In genomic region chr12:105497894-105498293, GRCm38 (mm10) we compare ENCODE assay signal across 8 mouse cellular contexts. TPM values are rescaled to one million over a fixed set of nuclear protein-coding genes. Genes with fewer than 3 reads are reported as not detected.
DNase-seq lines count a peak whose midpoint lies in the region; ATAC-seq and TF ChIP-seq lines count a peak whose summit lies in the region.

No protein-coding gene starts in this region.

- no peaks in the 10 kb centered on the region for H3K9me3 ChIP-seq in heart, embryonic 12.5 days (replicated peaks)
- no peaks in the 10 kb centered on the region for H3K9me3 ChIP-seq in kidney, embryonic 15.5 days (replicated peaks)
- no peaks in the 10 kb centered on the region for H3K9me3 ChIP-seq in stomach, postnatal 0 days (ENCODE audit: control insufficient read depth, low read length)

- 18% methylated on average over 6 of the region's 6 CpGs for WGBS in heart, embryonic 12.5 days
- WGBS in kidney, embryonic 15.5 days, result 17% methylated on average over 6 of the region's 6 CpGs
- 13% methylated on average over 6 of the region's 6 CpGs for WGBS in liver, adult 2 months
- 16% methylated on average over 6 of the region's 6 CpGs for WGBS in stomach, postnatal 0 days

- peak; percentile 95 for DNase-seq in heart, adult 11 months
- DNase-seq in embryo, embryonic 9.5 days (ENCODE audit: extremely low spot score), result peak; percentile 80
- peak; percentile 78 for DNase-seq in heart, adult 8-10 months (ENCODE audit: low spot score)
- no peak for DNase-seq in liver, adult 2 months (ENCODE audit: extremely low read depth, low read depth, low spot score)
- peak; percentile 6 to 10 for DNase-seq in natural killer cell, adult 2 months (ENCODE audit: low spot score in 2 of 2)
- peak; percentile 80 for DNase-seq in stomach, postnatal 0 days (ENCODE audit: low spot score)

- no peaks in the 10 kb centered on the region for H3K36me3 ChIP-seq in heart, embryonic 12.5 days
- no peaks in the 10 kb centered on the region for H3K36me3 ChIP-seq in kidney, embryonic 15.5 days
- no peaks in the 10 kb centered on the region for H3K36me3 ChIP-seq in liver, adult 2 months (ENCODE audit: control insufficient read depth, insufficient read depth, low read length)
- no peaks in the 10 kb centered on the region for H3K36me3 ChIP-seq in stomach, postnatal 0 days (ENCODE audit: control insufficient read depth, insufficient read depth, low read length)

- no peak overlapping the region for H3K27ac ChIP-seq in heart, embryonic 12.5 days (ENCODE audit: poor library complexity, severe bottlenecking)
- no peak overlapping the region for H3K27ac ChIP-seq in kidney, embryonic 15.5 days
- H3K27ac ChIP-seq in liver, adult 2 months (replicated peaks; ENCODE audit: insufficient read depth, low read depth, low read length), result no peak overlapping the region
- no peak overlapping the region for H3K27ac ChIP-seq in stomach, postnatal 0 days (replicated peaks)

- H3K4me2 ChIP-seq in heart, embryonic 12.5 days, result no peak overlapping the region
- H3K4me2 ChIP-seq in kidney, embryonic 15.5 days, result no peak overlapping the region
- no peak overlapping the region for H3K4me2 ChIP-seq in stomach, postnatal 0 days (replicated peaks; ENCODE audit: low read depth)

- no peak overlapping the region for H3K4me3 ChIP-seq in heart, embryonic 12.5 days
- no peak overlapping the region for H3K4me3 ChIP-seq in kidney, embryonic 15.5 days (replicated peaks)
- H3K4me3 ChIP-seq in liver, adult 2 months (ENCODE audit: insufficient read depth, low read depth, low read length), result no peak overlapping the region
- H3K4me3 ChIP-seq in stomach, postnatal 0 days (ENCODE audit: low read depth, low read length), result no peak overlapping the region

- TF ChIP-seq CTCF in liver, adult 2 months (IDR thresholded peaks at IDR 0.05; ENCODE audit: low read depth, low read length), result peak; percentile 88
- peak; percentile 94 for TF ChIP-seq CTCF in stomach, postnatal 0 days (IDR thresholded peaks at IDR 0.05; ENCODE audit: low read depth)

- H3K9ac ChIP-seq in heart, embryonic 12.5 days, result no peak overlapping the region
- H3K9ac ChIP-seq in kidney, embryonic 15.5 days, result no peak overlapping the region
- no peak overlapping the region for H3K9ac ChIP-seq in liver, adult 2 months (ENCODE audit: low read depth, low read length)
- H3K9ac ChIP-seq in stomach, postnatal 0 days (ENCODE audit: low read length), result no peak overlapping the region

- TF ChIP-seq POLR2A in liver, adult 2 months (IDR thresholded peaks at IDR 0.05; ENCODE audit: extremely low read depth, insufficient read depth, low read length), result no peak

- H3K27me3 ChIP-seq in heart, embryonic 12.5 days (replicated peaks), result peaks cover 39% of the 10 kb centered on the region
- 0 out of 2 replicates have a peak, but pooled peaks cover 14% of the 10 kb centered on the region for H3K27me3 ChIP-seq in kidney, embryonic 15.5 days
- no peaks in the 10 kb centered on the region for H3K27me3 ChIP-seq in liver, adult 2 months (ENCODE audit: control insufficient read depth, insufficient read depth, low read length)
- H3K27me3 ChIP-seq in stomach, postnatal 0 days (ENCODE audit: control insufficient read depth, insufficient read depth, low read length), result no peaks in the 10 kb centered on the region

- H3K4me1 ChIP-seq in heart, embryonic 12.5 days (replicated peaks), result peaks cover 21% of the 10 kb centered on the region
- peaks cover 25% of the 10 kb centered on the region for H3K4me1 ChIP-seq in kidney, embryonic 15.5 days
- H3K4me1 ChIP-seq in liver, adult 2 months (ENCODE audit: control insufficient read depth, insufficient read depth, low read length), result no peaks in the 10 kb centered on the region
- no peaks in the 10 kb centered on the region for H3K4me1 ChIP-seq in stomach, postnatal 0 days (replicated peaks; ENCODE audit: control insufficient read depth, insufficient read depth)

- TF ChIP-seq EP300 in stomach, postnatal 0 days (optimal IDR thresholded peaks at IDR 0.05), result no peak

- no peaks in the 10 kb centered on the region for H3K79me2 ChIP-seq in liver, adult 2 months (ENCODE audit: control insufficient read depth, insufficient read depth, low read length)

- no peak for ATAC-seq in heart, embryonic 12.5 days (ENCODE audit: insufficient number of reproducible peaks, low FRiP score)
- peak; percentile 26 for ATAC-seq in kidney, embryonic 15.5 days (replicated peaks; ENCODE audit: low FRiP score)
- peak; percentile 55; the same call in 1 of the 2 replicates for ATAC-seq in stomach, postnatal 0 days (ENCODE audit: low FRiP score, low TSS enrichment)

RNA-seq across cellular contexts. Expression of gene D430019H16Rik, which starts 44.2 kb away (rescaled TPM):
- polyA plus RNA-seq in heart, embryonic 12.5 days (2016; fragmentation: Nextera tagmentation; extraction: Ambion mirVana), result 0.36 and 0.37 TPM in 2 replicates
- total RNA-seq in heart, adult 8-10 months (2022), result under 1 TPM; 0.11 to 0.41 (median 0.13) TPM
- polyA plus RNA-seq in kidney, embryonic 15.5 days (2015; fragmentation: Nextera tagmentation; extraction: Ambion mirVana), result 1.4 and 1.7 TPM in 2 replicates
- 0.74 and 0.92 TPM in 2 replicates for total RNA-seq in liver, adult 2 months (2014; rRNA removed)
- 0.55 and 0.65 TPM in 2 replicates for polyA plus RNA-seq in liver, adult 2 months (2012; rRNA removed)
- polyA plus RNA-seq in stomach, postnatal 0 days (2015; fragmentation: Nextera tagmentation; extraction: Ambion mirVana), result 0.50 and 0.55 TPM in 2 replicates
